Mouse (Mus musculus): ENCODE data around the gene Atxn2l. TPM values are rescaled to one million over a fixed set of nuclear protein-coding genes. Genes with fewer than 3 reads are reported as not detected.
"Not testable (repeated sequence)": the region's sequence is repeated elsewhere in the genome, so short reads cannot be mapped to it uniquely, and the experiment has no call there.

The Atxn2l gene
- total RNA-seq, 2 experiments from 2014 or later: 122 to 124 TPM

DNA sequence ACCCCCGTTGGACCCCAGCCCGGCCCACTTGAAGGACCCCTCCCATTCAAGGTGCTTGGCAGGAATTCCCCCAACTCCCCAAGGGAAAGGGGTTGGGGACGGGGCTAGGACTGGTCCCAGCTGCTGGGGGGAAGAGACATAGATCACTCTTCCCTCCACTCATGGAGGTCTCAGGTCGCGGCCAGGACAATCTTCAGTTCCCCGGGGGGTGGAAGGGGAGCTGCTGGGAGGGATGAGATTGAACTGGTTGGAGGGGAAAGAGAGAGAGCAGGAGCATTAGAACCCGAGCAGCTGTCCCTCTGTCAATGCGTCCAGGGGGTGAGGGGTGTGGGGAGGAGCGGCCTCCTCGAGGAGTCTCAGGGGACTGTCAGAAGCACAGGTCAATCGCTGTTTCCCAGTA, 11.3 kb downstream of the Atxn2l start:
- DNase-seq (ENCODE audit: low spot score in 2 of 2): no peak

DNA sequence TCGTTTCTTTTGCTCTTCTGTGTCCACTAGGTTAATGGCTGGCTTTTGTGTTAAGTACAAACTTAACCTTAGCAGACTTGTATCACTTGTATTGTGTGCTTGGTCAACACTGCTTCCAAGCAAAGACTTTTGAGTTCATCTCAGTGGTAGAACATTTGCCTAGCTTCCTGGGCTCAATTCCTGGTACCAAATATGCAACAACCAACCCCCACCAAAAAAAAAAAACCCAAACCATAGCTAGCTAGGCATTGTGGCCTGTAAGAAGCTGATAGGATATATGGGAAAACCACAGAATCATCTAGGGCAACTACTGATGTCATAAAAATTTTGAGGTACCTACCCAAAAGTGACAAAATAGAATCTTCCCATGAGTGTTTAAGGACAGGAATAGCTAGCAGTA, 12.2 kb downstream of the Atxn2l start:
- no peak for DNase-seq (ENCODE audit: low spot score in 2 of 2)

DNA sequence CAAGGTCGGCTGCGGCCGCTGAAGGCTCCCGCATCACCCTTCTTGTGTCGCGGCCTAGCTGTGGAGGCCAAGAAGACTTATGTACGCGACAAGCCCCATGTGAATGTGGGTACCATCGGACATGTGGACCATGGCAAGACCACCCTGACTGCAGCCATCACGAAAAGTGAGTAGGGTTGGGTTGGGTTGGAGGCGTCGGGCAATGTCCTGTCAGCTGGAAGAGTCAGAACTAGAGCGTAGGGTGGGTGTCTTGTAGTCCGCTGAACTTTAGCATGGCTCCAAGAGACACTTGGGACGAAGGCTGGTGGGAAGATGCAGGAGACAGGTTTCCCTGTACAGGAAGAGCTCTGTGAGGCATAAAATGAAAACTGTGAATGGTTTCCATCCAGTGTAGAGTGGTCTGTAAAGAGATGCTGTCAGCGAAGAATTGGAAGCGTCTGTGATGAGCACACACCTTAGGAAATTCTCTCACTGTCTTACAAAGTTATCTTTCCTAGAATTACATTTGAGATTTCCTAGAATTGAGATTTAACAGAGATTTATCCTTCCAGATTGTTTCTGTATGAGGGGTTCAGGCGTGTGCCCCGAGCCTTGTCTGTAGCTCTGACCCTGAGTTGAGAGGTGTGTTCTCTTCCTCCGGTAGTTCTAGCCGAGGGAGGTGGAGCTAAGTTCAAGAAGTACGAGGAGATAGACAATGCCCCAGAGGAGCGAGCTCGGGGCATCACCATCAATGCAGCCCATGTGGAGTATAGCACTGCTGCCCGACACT, 15.4 kb downstream of the Atxn2l start:
- not testable (repeated sequence) for DNase-seq (ENCODE audit: low spot score in 2 of 2)

- DNase-seq (ENCODE audit: low spot score in 2 of 2): peak; percentile 91 to 98
These were observed 16.2 kb downstream of the Atxn2l start, which contains the start of gene Tufm for GRCm38 (mm10) chr7:126487052-126487483. Gene Tufm, plus strand, starts transcription at chr7:126487361.

- DNase-seq (ENCODE audit: low spot score in 2 of 2): peak in 1 of 2 experiments; percentile 37
These were observed 20.8 kb downstream of the Atxn2l start for GRCm38 (mm10) chr7:126482392-126482871.

DNA sequence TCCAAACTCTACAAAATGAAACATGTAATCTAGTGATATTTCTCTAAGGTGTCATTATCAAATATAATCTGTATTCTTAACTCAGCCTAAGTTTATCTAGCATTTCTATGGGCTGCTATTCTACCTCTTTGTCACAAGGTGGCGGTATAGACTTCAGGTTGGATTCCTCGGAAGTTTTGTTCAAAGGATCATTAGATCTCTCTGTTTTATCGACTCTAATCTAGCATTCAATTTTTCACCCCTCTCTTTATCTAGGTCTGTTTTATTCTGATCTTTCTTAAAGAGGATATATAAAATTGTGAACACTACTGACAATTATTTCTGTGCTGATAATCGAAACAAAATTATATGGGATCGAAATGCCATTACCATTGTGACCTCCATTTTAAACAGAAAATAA, 21.5 kb downstream of the Atxn2l start:
- DNase-seq (ENCODE audit: low spot score in 2 of 2): no peak

- peak; percentile 91 to 93 for DNase-seq (ENCODE audit: low spot score in 2 of 2)
These were observed 28.1 kb downstream of the Atxn2l start, which contains the start of gene Sh2b1 for GRCm38 (mm10) chr7:126474993-126475581. Gene Sh2b1, minus strand, starts transcription at chr7:126475424.

- DNase-seq (ENCODE audit: low spot score in 2 of 2): peak in 1 of 2 experiments; percentile 35
These were observed 28.7 kb downstream of the Atxn2l start for GRCm38 (mm10) chr7:126474486-126474955.

GRCm38 (mm10) chr7:126473470-126474086, 29.7 kb downstream of the Atxn2l start:
- DNase-seq (ENCODE audit: low spot score in 2 of 2): no peak

- no peak for DNase-seq (ENCODE audit: low spot score in 2 of 2)
These were observed 30.5 kb downstream of the Atxn2l start for GRCm38 (mm10) chr7:126472713-126473112.

DNA sequence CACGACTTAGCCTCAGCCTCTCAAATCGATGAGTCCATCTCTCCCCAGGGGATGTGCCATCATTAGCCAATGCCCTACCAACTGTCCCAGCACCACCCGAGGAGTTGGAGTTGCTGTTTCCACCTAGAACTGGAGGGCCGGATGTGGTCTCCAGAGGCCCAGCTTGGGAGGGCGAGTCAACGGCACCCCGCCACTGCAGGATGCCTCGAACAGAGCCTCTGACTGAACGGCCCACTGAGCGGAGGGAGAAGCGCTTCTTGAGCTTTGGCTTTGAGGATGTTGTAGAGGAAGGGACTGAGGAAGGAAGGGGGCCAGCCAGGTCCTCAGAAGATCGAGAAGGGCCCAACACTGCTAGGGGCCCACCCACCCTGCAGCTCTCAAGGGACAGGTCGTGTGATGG, 30.9 kb downstream of the Atxn2l start:
- DNase-seq (ENCODE audit: low spot score in 2 of 2): no peak

DNA sequence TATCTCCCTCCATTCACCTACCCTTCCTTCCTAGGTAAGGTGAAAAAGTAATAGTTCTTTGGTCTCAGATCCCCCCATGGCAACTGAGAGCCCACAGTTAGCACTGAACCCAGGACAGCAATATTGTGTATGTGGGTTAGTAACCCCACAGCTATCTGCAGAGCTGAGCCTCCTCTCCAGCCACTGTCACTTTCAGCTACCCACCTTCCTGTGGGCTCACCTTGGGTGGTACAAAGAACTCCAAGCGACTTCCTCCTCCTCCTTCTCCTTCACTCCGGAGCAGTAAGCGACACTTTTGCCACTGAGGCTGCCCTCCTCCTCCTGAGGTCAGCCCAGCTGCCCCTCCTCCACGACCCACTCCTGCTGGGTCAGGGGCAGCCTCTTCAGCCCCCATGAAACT, 31.4 kb downstream of the Atxn2l start:
- DNase-seq (ENCODE audit: low spot score in 2 of 2): no peak

- DNase-seq (ENCODE audit: low spot score in 2 of 2): no peak
These were observed 31.9 kb downstream of the Atxn2l start for GRCm38 (mm10) chr7:126471361-126471760.

DNA sequence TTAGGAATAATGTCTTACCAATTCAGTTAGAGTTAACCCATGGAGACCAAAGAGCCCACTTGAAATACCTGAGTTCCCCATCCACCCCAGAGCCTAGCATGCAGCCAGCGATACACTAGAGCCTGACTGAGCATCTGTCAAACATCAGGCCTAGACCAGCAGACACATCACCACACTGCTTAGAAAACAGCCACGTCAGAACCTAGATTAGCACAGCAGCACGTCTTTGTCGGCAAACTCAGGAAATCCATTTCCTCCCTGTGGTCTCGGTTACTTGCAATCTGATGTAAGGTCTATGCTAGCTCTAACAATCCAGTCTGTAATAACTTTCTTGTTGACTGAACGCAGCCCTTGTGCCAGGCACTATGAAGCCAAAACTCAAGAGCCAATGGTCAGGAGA, 33.2 kb downstream of the Atxn2l start:
- no peak for DNase-seq (ENCODE audit: low spot score in 2 of 2)

- no peak for DNase-seq (ENCODE audit: low spot score in 2 of 2)
These were observed 35.2 kb downstream of the Atxn2l start for GRCm38 (mm10) chr7:126467834-126468627.

DNA sequence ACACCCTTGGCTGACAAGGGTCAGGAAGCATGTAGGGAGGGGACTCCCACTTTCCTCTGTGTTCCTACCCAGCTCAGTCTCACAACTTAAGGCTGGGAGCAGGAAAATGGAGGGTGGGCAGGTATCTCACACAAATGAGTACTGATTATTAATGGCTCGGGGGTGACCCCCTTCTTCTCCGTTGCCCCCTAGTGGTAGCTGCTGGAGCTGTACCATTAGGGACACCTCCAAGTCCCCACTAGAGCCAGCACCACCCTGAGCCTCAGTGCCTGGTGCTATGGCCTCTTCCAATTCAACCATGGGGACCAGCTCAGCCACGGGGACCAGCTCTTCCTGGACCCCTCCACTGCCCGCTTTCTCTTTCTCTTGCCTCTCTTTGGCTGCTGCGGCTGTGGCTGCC, 36.0 kb downstream of the Atxn2l start:
- DNase-seq (ENCODE audit: low spot score in 2 of 2): no peak

DNA sequence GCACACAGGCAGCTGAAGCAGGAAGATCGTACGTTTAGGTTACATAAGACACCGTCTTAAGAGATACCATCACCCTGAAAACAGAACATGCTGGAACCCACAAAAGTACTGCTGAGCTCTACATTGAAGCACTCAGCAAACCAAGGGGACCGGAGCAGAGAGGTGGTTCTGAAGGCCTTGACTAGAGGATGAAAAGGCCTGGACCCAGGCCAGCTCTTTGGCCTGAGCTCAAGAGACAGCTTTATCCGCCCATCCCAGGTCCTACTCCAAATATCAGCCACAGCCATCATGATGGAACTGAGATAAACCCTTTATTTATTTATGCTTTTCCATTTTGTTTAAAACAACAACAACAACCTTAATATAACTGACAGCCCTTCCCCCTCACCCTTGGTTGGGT, 36.5 kb downstream of the Atxn2l start:
- no peak for DNase-seq (ENCODE audit: low spot score in 2 of 2)

GRCm38 (mm10) chr7:126466116-126466515, 37.1 kb downstream of the Atxn2l start:
- DNase-seq (ENCODE audit: low spot score in 2 of 2): no peak

DNA sequence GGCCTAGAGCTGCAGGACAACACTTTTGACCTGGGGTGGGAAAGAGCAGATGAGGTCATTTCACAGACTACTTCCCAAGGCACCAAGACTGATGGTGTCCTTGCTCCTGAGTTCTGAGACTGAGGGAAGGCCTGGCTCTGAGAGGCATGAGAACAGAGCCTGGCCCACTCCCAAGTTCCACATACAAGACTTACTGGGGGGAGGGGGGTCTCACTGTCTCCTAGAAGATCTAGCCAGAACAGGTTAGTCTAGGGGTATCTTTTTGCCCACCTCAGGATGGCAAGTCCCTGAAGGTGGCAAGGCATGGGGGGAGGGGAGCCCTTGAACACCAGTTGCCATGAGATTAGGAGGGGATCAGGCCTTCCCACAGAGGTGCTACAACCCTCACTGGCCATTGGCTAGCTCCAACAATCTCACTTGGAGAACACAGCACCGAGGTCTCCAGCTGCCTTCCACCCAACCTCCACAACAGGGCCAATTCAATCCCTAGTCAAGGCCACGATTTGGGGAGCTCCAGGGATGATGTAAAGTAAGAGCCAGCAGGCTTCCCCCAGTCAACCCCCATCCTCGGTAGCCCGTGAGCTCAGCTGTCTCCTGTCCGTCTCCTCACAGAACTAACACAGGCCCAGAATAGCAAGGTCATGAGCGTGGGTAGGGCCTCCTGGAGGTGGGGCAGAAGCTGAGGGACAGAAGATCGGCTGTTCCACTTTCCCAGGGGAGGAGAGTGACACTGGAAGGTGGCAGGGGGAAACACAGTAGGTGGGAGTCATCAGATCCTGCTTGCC, 37.8 kb downstream of the Atxn2l start:
- DNase-seq (ENCODE audit: low spot score in 2 of 2): no peak

- DNase-seq (ENCODE audit: low spot score in 2 of 2): no peak
These were observed 38.4 kb downstream of the Atxn2l start for GRCm38 (mm10) chr7:126464836-126465235.

Data from layer of hippocampus, postnatal 14 days (tissue).